Mouse (Mus musculus) testis, adult 2 months (tissue): ENCODE results near the gene Lmntd1. TPM values are rescaled to one million over a fixed set of nuclear protein-coding genes. Genes with fewer than 3 reads are reported as not detected.

Source experiments
- H3K27ac ChIP-seq: fragments of 200-500 bp; 2 replicates; pipeline ENCODE4 v1.5.1; 2012; ENCODE audit warnings: low read depth, low read length; ENCODE audit not compliant: control insufficient read depth, insufficient read depth
- H3K27me3 ChIP-seq: fragments of 200-500 bp; 2 replicates; pipeline ENCODE4 v1.6.1; 2012; ENCODE audit warnings: mild to moderate bottlenecking, low read length, moderate library complexity; ENCODE audit not compliant: control insufficient read depth, insufficient read depth
- H3K36me3 ChIP-seq: fragments of 200-500 bp; 2 replicates; pipeline ENCODE4 v1.6.1; 2012; ENCODE audit warnings: mild to moderate bottlenecking, low read length; ENCODE audit not compliant: control insufficient read depth, insufficient read depth
- H3K4me1 ChIP-seq: fragments of 200-500 bp; 2 replicates; pipeline ENCODE4 v1.6.1; 2012; ENCODE audit warnings: low read length; ENCODE audit not compliant: control insufficient read depth, insufficient read depth
- H3K4me3 ChIP-seq: fragments of 200-500 bp; 2 replicates; pipeline ENCODE4 v1.5.1; 2012; ENCODE audit warnings: low read depth, mild to moderate bottlenecking, low read length, moderate library complexity, mixed read lengths; ENCODE audit not compliant: control insufficient read depth
- CTCF ChIP-seq: fragments of 200-500 bp; IDR thresholded peaks from 2 replicates; pipeline ENCODE4 v1.5.1; 2012; ENCODE audit warnings: low read depth, mild to moderate bottlenecking, inconsistent platforms, low read length, moderate library complexity; ENCODE audit not compliant: control insufficient read depth, insufficient read depth, insufficient replicate concordance
- POLR2A ChIP-seq: fragments of 200-500 bp; IDR thresholded peaks from 2 replicates; pipeline ENCODE4 v1.6.1; 2012; ENCODE audit warnings: low read depth, mild to moderate bottlenecking, inconsistent platforms, low read length, moderate library complexity; ENCODE audit not compliant: control insufficient read depth
- polyA plus RNA-seq: library from polyadenylated mRNA; depleted of rRNA; stranded (reverse); fragments of >200 nt; gene quantifications from 2 replicates; pipeline ENCODE4 v1.2.3, GENCODE M21; 2012

Lmntd1 gene
- polyA plus RNA-seq, 1 experiment: 37.9 TPM

DNA sequence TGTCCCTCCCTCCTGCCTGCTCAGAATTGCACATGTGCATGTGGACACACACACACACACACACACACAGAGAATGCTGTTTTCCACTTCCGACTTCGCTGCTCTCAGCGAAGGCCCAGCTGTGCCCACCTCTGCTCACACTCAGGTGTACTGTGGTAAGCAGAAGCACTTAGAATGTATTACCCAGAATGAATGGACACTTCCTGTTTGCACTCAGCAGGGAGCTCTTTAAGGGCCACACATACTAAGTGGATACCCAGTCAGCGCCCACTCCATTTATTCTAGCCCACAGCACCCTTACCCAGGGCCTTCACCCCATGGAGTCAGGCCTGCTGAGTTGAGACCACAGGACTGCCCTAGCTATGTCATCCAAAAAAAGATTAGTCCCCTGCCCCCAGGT, 9.0 kb upstream of the Lmntd1 start:
- H3K4me1 ChIP-seq: no peaks in the 10 kb centered on the region
- H3K27me3 ChIP-seq: no peaks in the 10 kb centered on the region
- no peak overlapping the region for H3K27ac ChIP-seq
- TF ChIP-seq POLR2A: no peak
- TF ChIP-seq CTCF: no peak
- H3K36me3 ChIP-seq: no peaks in the 10 kb centered on the region
- no peak overlapping the region for H3K4me3 ChIP-seq

DNA sequence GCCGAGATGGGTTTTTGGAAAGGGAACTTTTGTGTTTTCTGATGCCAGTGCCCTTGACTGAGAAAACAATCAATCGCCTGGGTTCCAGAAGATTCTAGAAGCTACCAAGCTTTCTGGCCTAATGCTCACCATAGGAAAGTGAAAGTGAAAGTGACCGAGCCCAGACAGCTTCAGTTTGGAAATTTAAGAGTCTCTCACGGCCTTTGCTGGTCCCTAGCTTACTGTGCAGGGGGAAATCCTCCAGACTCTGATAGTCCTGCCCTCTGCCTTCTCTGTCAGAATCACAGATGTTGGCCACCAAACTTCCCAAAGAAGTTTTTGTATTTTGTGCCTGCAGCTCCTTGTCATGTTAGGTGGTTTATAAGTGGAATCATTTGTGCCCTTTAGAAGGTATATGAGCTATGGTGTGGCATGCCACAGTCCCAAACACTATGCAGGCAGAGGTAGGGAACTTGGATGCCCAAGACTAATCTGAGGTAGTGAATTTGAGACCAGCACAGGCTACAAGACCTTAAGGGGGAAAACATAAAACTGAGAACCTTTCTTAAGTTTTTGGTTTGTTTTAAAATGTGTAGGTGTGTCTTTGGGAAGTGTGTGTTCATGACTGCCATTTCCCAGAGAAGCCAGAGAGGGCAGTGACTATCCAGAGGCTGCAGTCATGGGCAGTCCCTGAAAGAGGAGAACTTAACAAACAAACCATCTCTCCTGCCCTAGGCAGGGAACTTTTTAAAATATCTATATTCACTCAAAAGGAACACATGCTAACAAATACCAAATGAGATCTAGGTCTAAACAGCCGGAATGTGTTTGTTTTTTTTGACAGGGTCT, 2.5 kb upstream of the Lmntd1 start:
- no peaks in the 10 kb centered on the region for H3K36me3 ChIP-seq
- H3K4me3 ChIP-seq: peak overlapping the region; percentile 93
- peak overlapping the region; percentile 93 for H3K27ac ChIP-seq
- no peaks in the 10 kb centered on the region for H3K27me3 ChIP-seq
- TF ChIP-seq POLR2A: no peak
- TF ChIP-seq CTCF: no peak
- peaks cover 7% of the 10 kb centered on the region for H3K4me1 ChIP-seq

GRCm38 (mm10) chr6:145615666-145616210, 1.6 kb upstream of the Lmntd1 start, which contains the start of gene Tuba3b:
TSS of gene Tuba3b (plus strand) at chr6:145615757.
- no peak for TF ChIP-seq CTCF
- peak; percentile 90 for TF ChIP-seq POLR2A
- no peaks in the 10 kb centered on the region for H3K27me3 ChIP-seq
- no peaks in the 10 kb centered on the region for H3K36me3 ChIP-seq
- peak within 1 kb of the TSS; percentile 93 for H3K27ac ChIP-seq
- H3K4me3 ChIP-seq: peak within 1 kb of the TSS; percentile 93
- peaks cover 7% of the 10 kb centered on the region for H3K4me1 ChIP-seq

DNA sequence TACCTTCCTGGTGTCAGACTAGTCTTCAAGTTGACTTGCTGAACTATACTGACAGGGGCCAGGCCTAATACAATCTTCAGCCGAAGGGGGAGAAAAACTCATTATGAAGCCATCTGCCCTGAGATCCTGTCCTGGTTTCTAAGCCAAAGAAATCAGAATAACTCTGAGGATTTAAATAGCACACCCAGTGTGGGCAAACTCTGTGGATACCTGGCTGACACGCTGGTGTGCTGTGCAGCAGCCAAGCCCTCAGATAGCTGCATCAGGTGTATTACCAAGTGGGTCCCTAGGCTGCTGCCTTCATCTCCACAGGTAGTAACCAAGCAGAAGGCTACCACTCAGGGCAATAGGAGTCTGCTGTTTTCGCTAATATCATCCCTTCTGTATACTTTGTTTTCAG, 1.5 kb downstream of the Lmntd1 start:
- TF ChIP-seq POLR2A (no peak), CTCF (no peak)
- H3K4me3 ChIP-seq: no peak overlapping the region
- no peaks in the 10 kb centered on the region for H3K36me3 ChIP-seq
- H3K4me1 ChIP-seq: peaks cover 7% of the 10 kb centered on the region
- H3K27me3 ChIP-seq: no peaks in the 10 kb centered on the region
- H3K27ac ChIP-seq: no peak overlapping the region

DNA sequence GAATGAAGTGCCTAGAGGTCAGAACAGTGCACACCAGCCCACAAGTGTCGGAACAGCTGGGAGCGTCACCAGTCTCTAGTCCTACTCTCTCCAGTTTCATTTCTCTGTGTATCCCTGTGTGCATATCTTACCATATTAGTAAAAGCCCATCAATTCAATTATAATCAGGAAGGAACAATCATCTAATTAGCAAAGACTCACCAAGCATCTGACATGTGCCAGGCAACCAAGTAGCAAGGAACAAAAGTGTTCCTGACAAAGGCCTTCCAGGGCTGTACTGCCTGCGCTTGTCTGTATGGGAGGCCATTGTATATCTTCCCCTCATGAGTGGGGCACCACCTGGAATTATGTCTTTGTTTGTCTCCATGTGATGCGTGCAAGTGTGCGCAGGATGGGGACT, 3.2 kb downstream of the Lmntd1 start:
- Histone ChIP-seq H3K27ac (no peak overlapping the region), H3K4me3 (no peak overlapping the region), H3K4me1 (peaks cover 7% of the 10 kb centered on the region), H3K27me3 (no peaks in the 10 kb centered on the region), H3K36me3 (no peaks in the 10 kb centered on the region)
- TF ChIP-seq CTCF: no peak
- no peak for TF ChIP-seq POLR2A

DNA sequence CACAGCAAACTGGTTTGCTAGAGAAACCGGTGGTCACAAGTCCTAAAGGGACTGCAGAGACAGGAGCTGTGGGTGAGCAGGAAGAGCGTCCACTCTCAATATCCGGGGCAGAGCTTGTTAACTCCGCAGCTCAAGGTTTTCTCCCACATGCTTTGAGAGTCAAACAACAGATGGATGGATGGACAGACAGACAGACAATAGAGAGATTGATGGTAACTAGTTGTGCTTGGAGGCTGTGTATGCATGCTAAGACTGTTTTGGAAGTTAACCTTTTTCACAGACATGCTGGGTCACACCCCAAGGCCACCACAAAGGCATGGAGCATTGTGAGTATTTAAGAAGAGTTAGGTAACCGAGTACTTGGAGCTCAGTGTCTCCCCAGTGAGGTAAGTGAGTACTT, 5.4 kb downstream of the Lmntd1 start:
- no peaks in the 10 kb centered on the region for H3K27me3 ChIP-seq
- H3K4me3 ChIP-seq: no peak overlapping the region
- no peak overlapping the region for H3K27ac ChIP-seq
- no peaks in the 10 kb centered on the region for H3K36me3 ChIP-seq
- no peak for TF ChIP-seq CTCF
- no peak for TF ChIP-seq POLR2A
- H3K4me1 ChIP-seq: no peaks in the 10 kb centered on the region

- H3K4me1 ChIP-seq: no peaks in the 10 kb centered on the region
- H3K27ac ChIP-seq: no peak overlapping the region
- H3K36me3 ChIP-seq: no peaks in the 10 kb centered on the region
- H3K4me3 ChIP-seq: no peak overlapping the region
- TF ChIP-seq CTCF: no peak
- TF ChIP-seq POLR2A: no peak
- no peaks in the 10 kb centered on the region for H3K27me3 ChIP-seq
These were observed 6.4 kb downstream of the Lmntd1 start for GRCm38 (mm10) chr6:145607746-145608145.
